Mouse (Mus musculus): ENCODE measurements around the gene Cnnm3. TPM values are rescaled to one million over a fixed set of nuclear protein-coding genes. Genes with fewer than 3 reads are reported as not detected.

Gene Cnnm3
- polyA plus RNA-seq, 1 experiment, result 5.6 TPM

DNA sequence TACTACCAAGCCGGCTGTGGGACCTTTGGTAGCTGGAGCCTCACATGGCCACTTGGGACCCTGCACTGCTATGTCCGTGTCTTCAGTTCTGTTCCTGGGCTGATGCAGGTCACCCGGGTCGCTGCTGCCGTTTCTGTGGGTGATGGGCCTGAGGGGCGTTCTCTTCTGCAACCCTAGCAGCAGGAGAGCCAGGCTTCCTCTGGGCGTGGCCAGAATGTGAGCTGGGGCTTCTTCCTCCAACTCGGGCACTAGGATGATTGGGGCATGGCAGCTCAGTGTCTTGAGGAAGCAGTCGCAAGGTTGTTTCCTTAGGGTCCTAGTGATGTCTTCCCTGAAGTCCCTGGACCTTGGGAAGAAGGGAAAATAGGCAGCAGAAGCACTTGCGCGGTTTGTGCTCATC is 8.0 kb downstream of the Cnnm3 start:
- Histone ChIP-seq H3K27ac (ENCODE audit: control insufficient read depth, insufficient read depth, low read depth, low read length) (no peak overlapping the region), H3K4me1 (ENCODE audit: control insufficient read depth, insufficient read depth, low read length) (no peaks in the 10 kb centered on the region), H3K36me3 (ENCODE audit: control insufficient read depth, insufficient read depth, low read length) (no peaks in the 10 kb centered on the region; the same call in 1 of the 2 replicates), H3K4me3 (ENCODE audit: control insufficient read depth, low read depth, low read length) (no peak overlapping the region), H3K27me3 (ENCODE audit: control insufficient read depth, insufficient read depth, low read length) (no peaks in the 10 kb centered on the region)
- TF ChIP-seq CTCF (IDR thresholded peaks at IDR 0.05; ENCODE audit: control insufficient read depth, insufficient read depth, insufficient replicate concordance, low read depth, low read length), result no peak
- TF ChIP-seq POLR2A (IDR thresholded peaks at IDR 0.05; ENCODE audit: control insufficient read depth, low read depth, low read length), result no peak

DNA sequence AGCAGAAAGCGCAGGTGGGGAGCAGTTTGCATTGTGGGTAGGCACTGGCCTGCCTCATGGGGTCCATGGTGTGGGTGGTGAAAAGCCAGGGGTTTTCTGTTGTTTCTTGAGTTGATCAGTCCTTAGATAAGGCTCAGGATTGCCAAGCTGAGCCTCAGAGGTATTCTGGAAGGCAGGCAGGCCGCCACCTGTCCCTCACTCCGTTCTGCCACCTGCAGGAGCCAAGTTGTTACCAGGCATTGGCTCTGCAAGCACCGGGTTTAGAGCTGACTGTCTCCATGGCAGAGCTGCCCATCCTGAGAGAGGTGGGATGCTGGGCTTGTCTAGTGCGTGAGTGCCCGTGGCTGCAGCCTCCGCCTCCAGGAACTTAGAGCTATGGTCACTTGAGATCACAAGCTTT is 10.5 kb downstream of the Cnnm3 start:
- Histone ChIP-seq H3K4me3 (ENCODE audit: control insufficient read depth, low read depth, low read length) (no peak overlapping the region), H3K36me3 (ENCODE audit: control insufficient read depth, insufficient read depth, low read length) (peaks cover 2% of the 10 kb centered on the region), H3K27me3 (ENCODE audit: control insufficient read depth, insufficient read depth, low read length) (no peaks in the 10 kb centered on the region), H3K27ac (ENCODE audit: control insufficient read depth, insufficient read depth, low read depth, low read length) (no peak overlapping the region), H3K4me1 (ENCODE audit: control insufficient read depth, insufficient read depth, low read length) (no peaks in the 10 kb centered on the region)
- TF ChIP-seq CTCF (IDR thresholded peaks at IDR 0.05; ENCODE audit: control insufficient read depth, insufficient read depth, insufficient replicate concordance, low read depth, low read length) (no peak), POLR2A (IDR thresholded peaks at IDR 0.05; ENCODE audit: control insufficient read depth, low read depth, low read length) (no peak)

DNA sequence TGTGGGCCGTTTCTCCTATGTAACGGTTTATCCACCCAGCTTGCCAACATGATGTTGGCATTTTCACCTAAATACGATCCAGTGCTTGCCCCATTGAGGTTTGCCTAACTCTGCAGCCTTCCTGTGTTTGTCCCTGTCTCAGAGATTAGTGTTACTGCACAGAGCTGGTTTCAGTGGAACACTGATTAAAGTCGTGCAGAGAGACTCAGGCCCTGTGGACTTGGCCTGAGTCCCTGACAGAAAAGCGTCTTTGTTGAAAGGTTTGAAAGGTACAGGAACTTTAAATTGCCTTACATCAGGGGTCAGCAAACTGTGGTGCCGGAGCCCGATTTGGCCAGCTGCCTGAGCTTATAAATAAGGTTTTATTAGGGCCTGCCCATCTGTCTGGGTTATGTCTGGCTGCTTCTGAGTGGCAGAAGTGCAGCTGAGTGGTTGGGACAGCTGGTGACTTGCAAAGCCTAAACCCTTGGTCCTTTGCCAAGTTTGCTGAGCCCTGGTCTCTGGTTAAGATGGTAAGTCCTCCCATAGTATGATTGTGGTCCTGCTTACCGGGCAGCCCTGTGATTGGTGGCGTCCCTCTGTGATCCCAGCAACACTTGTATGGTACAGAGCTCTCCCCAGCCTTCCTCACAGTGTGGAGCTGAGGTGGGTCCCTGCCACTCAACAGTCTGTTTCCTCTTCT is 11.8 kb downstream of the Cnnm3 start:
- no peaks in the 10 kb centered on the region for H3K27me3 ChIP-seq (ENCODE audit: control insufficient read depth, insufficient read depth, low read length)
- no peak for TF ChIP-seq CTCF (IDR thresholded peaks at IDR 0.05; ENCODE audit: control insufficient read depth, insufficient read depth, insufficient replicate concordance, low read depth, low read length)
- no peak for TF ChIP-seq POLR2A (IDR thresholded peaks at IDR 0.05; ENCODE audit: control insufficient read depth, low read depth, low read length)
- no peak overlapping the region for H3K4me3 ChIP-seq (ENCODE audit: control insufficient read depth, low read depth, low read length)
- no peak overlapping the region for H3K27ac ChIP-seq (ENCODE audit: control insufficient read depth, insufficient read depth, low read depth, low read length)
- H3K4me1 ChIP-seq (ENCODE audit: control insufficient read depth, insufficient read depth, low read length), result no peaks in the 10 kb centered on the region
- peaks cover 2% of the 10 kb centered on the region for H3K36me3 ChIP-seq (ENCODE audit: control insufficient read depth, insufficient read depth, low read length)

DNA sequence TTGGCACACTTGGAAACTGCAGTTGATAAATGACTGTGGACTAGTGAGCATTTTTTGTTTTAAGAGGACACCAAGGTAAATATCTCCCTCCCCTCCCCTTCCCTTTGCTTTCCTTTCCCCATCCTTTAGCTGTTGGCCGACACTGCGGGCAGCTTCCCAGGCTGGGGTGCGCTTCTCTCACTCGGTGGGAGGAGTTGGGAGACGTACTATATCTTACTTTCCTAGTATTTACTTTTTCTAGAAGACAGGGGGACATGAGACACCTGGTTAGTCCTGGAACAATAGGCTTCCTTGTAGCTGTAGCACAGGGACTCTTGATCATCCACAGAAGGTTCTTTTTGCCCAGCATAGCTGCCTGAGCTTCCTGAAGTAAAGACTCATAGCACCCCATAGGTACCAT is 12.4 kb downstream of the Cnnm3 start:
- H3K27me3 ChIP-seq (ENCODE audit: control insufficient read depth, insufficient read depth, low read length), result no peaks in the 10 kb centered on the region
- no peak overlapping the region for H3K4me3 ChIP-seq (ENCODE audit: control insufficient read depth, low read depth, low read length)
- TF ChIP-seq CTCF (IDR thresholded peaks at IDR 0.05; ENCODE audit: control insufficient read depth, insufficient read depth, insufficient replicate concordance, low read depth, low read length), result no peak
- no peak for TF ChIP-seq POLR2A (IDR thresholded peaks at IDR 0.05; ENCODE audit: control insufficient read depth, low read depth, low read length)
- no peak overlapping the region for H3K27ac ChIP-seq (ENCODE audit: control insufficient read depth, insufficient read depth, low read depth, low read length)
- peaks cover 2% of the 10 kb centered on the region for H3K36me3 ChIP-seq (ENCODE audit: control insufficient read depth, insufficient read depth, low read length)
- H3K4me1 ChIP-seq (ENCODE audit: control insufficient read depth, insufficient read depth, low read length), result no peaks in the 10 kb centered on the region

DNA sequence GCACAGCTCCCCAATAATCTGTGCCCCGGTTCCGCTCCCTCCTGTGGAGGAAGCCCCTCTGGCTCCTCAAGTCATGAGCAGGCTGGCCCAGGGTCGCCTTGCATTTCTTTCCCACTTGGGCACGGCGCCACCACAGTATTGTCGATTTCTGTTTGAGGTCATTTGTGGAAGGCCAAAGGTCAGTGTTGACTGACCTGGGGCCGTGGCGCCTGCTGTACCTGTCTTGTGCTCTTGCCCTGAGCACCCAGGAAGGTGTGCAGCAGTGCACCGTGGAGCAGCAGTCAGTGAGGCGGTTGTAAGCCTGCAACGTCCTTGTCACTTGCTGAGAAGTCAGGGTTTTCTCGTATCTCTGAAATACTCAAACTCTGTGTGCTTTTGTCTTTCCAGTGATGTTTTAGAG is 14.1 kb downstream of the Cnnm3 start:
- no peak overlapping the region for H3K27ac ChIP-seq (ENCODE audit: control insufficient read depth, insufficient read depth, low read depth, low read length)
- no peaks in the 10 kb centered on the region for H3K4me1 ChIP-seq (ENCODE audit: control insufficient read depth, insufficient read depth, low read length)
- H3K4me3 ChIP-seq (ENCODE audit: control insufficient read depth, low read depth, low read length), result no peak overlapping the region
- H3K27me3 ChIP-seq (ENCODE audit: control insufficient read depth, insufficient read depth, low read length), result no peaks in the 10 kb centered on the region
- TF ChIP-seq CTCF (IDR thresholded peaks at IDR 0.05; ENCODE audit: control insufficient read depth, insufficient read depth, insufficient replicate concordance, low read depth, low read length), result no peak
- no peak for TF ChIP-seq POLR2A (IDR thresholded peaks at IDR 0.05; ENCODE audit: control insufficient read depth, low read depth, low read length)
- H3K36me3 ChIP-seq (ENCODE audit: control insufficient read depth, insufficient read depth, low read length), result peaks cover 2% of the 10 kb centered on the region

DNA sequence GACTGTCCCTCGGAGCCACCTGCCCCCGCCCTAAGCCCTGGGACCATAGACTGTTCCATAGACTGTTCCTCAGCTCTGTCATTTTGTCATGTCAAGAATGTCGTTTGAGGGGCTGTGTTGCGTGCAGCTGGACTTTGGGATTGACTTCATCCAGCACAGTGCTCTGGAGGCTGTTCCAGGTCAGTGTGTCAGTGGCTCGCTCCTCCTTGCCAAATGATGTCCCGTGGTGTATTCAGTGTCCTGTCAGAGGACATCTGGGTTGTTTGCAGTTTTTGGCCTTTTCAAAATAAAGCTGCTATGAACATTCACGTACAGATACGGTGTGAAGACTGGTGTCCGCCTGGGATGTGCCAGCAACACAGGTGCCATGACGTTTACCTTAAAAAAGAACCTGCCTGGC is 15.2 kb downstream of the Cnnm3 start:
- H3K36me3 ChIP-seq (ENCODE audit: control insufficient read depth, insufficient read depth, low read length), result peaks cover 2% of the 10 kb centered on the region; the same call in 1 of the 2 replicates
- TF ChIP-seq CTCF (IDR thresholded peaks at IDR 0.05; ENCODE audit: control insufficient read depth, insufficient read depth, insufficient replicate concordance, low read depth, low read length) (no peak), POLR2A (IDR thresholded peaks at IDR 0.05; ENCODE audit: control insufficient read depth, low read depth, low read length) (no peak)

DNA sequence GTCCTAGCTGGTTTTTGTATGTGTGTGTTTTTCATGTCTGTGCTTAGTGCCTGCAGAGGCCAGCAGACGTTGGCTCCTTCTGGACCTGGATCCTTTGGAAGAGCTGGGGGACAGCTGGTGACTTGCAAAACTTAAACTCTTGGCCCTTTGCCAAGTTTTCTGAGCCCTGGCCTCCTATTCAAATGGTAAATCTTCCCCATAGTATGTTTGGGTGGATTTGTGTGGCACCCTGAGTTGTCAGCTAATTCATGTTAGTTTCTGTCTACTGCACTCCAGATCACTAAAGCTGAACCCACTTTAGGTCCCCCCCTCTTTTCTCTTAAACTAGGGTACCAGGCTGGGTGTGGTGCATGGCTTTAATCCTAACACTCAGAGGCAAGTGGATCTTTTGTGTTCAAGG is 16.7 kb downstream of the Cnnm3 start:
- H3K4me1 ChIP-seq (ENCODE audit: control insufficient read depth, insufficient read depth, low read length), result peaks cover 2% of the 10 kb centered on the region; the same call in 1 of the 2 replicates
- no peak overlapping the region for H3K4me3 ChIP-seq (ENCODE audit: control insufficient read depth, low read depth, low read length)
- no peak overlapping the region for H3K27ac ChIP-seq (ENCODE audit: control insufficient read depth, insufficient read depth, low read depth, low read length)
- TF ChIP-seq POLR2A (IDR thresholded peaks at IDR 0.05; ENCODE audit: control insufficient read depth, low read depth, low read length) (no peak), CTCF (IDR thresholded peaks at IDR 0.05; ENCODE audit: control insufficient read depth, insufficient read depth, insufficient replicate concordance, low read depth, low read length) (no peak)
- no peaks in the 10 kb centered on the region for H3K27me3 ChIP-seq (ENCODE audit: control insufficient read depth, insufficient read depth, low read length)
- H3K36me3 ChIP-seq (ENCODE audit: control insufficient read depth, insufficient read depth, low read length), result peaks cover 2% of the 10 kb centered on the region; the same call in 1 of the 2 replicates

More for the DNA sequence above, 15.2 kb downstream of the Cnnm3 start:
- Histone ChIP-seq H3K27ac (ENCODE audit: control insufficient read depth, insufficient read depth, low read depth, low read length) (no peak overlapping the region), H3K4me1 (ENCODE audit: control insufficient read depth, insufficient read depth, low read length) (peaks cover 2% of the 10 kb centered on the region; the same call in 1 of the 2 replicates), H3K27me3 (ENCODE audit: control insufficient read depth, insufficient read depth, low read length) (no peaks in the 10 kb centered on the region), H3K4me3 (ENCODE audit: control insufficient read depth, low read depth, low read length) (no peak overlapping the region)

Data from testis, adult 2 months (tissue).